Mouse (Mus musculus): ENCODE data around the gene Dpm2. TPM values are rescaled to one million over a fixed set of nuclear protein-coding genes. Genes with fewer than 3 reads are reported as not detected.

The Dpm2 gene
- polyA plus RNA-seq, 3 experiments from 2014 or later: 126 to 160 (median 144) TPM

GRCm38 (mm10) chr2:32585149-32585714, 14.6 kb downstream of the Dpm2 start:
- ATAC-seq: no peak

DNA sequence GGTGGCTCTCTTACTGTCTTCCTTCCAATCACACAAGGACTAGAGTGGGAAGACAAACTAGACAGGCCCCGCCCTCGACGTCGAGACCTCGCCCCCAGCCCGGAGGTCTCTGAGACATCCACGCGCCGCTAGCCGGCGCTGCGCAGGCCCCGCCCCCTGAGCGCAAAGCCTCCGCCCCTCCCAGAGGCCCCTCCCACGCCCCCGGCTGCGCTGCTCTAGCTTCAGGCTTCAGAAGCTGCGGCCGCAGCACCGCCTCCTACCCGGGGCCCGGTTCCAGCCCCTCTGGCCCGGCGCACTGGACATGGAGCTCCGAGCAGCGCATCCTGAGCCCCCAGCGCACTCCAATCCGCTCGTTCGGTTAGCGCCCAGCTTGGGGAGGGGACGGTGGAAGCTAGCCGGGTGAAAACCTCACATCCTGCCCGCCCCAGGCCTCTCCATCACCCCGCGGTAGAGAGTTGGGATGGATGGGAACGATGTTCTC, 16.3 kb downstream of the Dpm2 start, which contains the start of gene St6galnac4:
Gene St6galnac4 (plus strand): TSS at position 225 of the 481 bp plus-strand sequence.
- ATAC-seq: peak; percentile 82

- peak; percentile 33 for ATAC-seq
Measured at GRCm38 (mm10) chr2:32587731-32588321, 17.2 kb downstream of the Dpm2 start.

- no peak for ATAC-seq
Measured at GRCm38 (mm10) chr2:32589213-32589795, 18.6 kb downstream of the Dpm2 start.

DNA sequence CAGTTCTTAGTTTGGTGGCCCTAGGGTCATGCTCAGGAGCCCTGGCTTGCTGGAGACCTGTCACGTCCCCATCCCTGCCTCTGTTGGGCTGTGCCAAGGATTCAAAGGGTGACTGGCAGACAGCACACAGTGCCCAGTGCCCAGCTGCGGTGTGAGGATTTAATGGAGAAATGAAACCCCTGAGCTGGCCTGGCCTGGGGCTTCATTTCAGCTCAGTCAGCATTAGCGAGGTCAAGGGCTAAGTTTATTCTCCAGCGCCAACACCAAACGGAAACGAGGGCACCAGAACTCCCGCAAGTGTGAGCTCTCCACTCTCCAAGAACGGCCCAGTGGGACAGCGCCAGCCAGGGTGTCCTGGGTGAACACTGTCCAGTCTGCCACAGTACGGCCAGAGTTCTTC, 19.6 kb downstream of the Dpm2 start:
- ATAC-seq: no peak

DNA sequence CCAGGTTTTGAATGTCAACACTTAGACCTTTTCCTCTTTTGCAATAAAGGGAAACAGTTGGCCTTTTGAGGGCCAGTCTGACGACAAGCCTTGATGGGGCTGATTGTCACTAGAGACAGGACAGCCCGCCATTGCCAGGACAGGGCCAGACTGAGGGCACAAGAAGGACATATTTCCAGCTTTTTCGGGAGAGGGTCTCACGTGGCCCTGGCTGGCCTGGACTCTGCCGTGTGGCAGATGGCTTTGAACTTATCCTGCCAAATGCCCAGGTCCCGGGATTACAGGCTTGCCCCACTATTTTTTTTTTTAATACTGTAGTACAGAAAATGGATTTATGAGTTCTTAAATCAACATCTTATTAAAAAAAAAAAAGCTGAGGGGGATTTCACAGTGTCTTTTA, 20.6 kb downstream of the Dpm2 start:
- ATAC-seq: no peak

DNA sequence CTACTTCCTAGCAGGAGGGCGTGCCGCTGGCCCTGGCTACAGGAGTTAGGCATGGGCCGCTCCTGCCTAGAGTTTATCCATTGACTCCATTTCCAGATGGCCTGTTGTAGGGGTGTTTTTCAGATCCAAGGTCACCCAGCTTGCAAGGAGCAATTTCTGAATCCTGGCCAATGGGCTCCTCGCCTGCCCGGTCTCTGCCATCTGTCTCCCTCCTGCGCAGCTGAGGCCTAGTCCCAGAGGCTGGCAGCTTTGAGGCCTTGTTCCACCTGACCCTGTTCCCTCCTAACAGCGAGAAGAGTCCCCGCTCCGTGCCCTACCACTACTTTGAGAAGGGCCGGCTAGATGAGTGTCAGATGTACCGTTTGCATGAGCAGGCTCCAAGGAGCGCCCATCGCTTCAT, 26.1 kb downstream of the Dpm2 start:
- ATAC-seq: no peak

DNA sequence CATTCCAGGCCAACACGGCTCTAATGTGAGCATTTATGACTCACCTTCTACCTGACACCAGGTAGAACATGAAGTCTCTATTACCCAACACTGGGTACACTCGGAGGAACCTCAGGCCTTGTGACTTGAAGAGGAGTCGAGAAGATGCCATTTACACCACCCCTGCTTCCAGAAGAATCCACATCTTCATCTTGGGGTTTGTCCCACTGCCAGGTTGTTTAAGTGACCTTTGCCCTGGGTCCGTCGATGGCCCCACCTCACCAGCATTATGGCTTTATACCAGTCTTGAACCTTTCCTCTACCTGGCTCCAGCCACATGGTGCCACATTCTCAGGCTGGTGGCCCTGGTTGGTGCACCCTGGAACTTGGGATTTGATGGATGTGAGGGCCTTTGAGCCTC, 26.6 kb downstream of the Dpm2 start:
- ATAC-seq: no peak

- ATAC-seq: no peak
Measured at GRCm38 (mm10) chr2:32597699-32598098, 27.0 kb downstream of the Dpm2 start.

DNA sequence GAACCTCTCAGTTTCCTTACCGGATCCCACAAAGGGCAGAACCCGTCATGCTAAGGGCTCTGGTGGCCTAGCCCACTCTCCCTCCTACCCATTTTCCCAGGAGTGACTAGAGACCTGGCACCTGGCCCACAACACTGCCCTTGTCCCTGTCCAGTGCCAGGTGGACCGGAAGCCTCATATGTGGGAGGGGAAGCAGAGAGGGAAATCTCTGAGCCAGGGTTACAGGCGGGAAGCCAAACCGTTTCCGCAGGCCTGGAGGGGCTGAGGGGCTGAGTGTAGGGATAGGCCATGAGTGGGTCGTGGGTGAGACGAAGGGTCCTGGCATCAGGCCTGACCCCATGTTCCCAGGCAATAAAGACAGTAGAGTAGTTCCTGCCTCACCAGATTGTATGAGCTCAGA, 27.8 kb downstream of the Dpm2 start:
- ATAC-seq: no peak

GRCm38 (mm10) chr2:32599409-32599808, 28.8 kb downstream of the Dpm2 start, which contains the start of gene St6galnac6:
Gene St6galnac6, plus strand, starts transcription at chr2:32599709.
- ATAC-seq: no peak

DNA sequence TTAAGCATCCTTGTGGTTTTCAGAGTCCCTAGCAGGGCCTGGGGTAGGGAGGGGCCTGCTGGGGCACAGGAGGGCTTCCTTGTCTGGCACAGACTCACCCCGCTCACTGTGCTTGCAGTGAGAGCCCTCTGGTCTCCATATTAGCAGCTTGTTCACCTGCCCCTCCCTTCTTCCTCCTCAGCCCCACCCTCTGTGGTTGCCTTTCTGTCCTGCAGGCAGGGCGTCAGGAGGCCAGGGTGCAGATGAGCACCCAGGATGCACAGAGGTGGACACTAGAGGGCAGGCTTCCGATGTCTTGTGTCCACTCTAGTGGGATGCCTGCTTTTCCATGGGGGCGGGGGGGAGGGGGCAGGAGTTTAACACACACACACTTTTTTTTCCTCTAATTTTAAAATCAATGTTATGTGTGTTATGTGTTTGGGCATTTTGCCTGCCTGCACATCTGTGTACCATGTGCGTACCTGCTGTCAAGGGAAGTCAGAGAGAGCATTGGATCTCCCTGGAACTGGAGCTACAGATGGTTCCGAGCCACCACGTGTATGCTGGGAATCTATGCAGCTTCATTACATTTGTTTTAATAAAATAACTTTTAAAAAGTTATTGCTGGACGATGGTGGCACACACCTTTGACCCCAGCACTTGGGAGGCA, 30.9 kb downstream of the Dpm2 start:
- peak; percentile 58 for ATAC-seq

GRCm38 (mm10) chr2:32602600-32603054, 32.0 kb downstream of the Dpm2 start:
- ATAC-seq: peak; percentile 58

DNA sequence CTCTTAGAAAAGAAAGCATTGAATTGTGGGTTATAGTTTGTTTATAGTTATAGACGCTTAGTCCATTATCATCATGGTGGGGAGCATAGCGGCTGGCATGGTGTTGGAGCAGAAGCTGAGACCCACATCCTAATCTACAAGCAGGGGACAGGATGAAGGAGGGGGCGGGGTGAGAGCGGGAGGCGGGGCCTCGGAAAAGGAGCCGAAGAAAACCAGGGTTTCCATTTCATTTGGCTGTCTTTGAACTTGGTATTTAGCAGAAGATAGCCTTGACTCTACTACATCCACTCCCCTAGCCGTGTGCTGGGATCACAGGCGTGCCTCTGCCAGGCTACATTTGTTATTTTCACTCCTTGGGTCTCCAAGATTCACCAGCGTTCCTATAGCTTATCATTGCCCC, 34.0 kb downstream of the Dpm2 start:
- ATAC-seq: no peak

GRCm38 (mm10) chr2:32606161-32607142, 35.8 kb downstream of the Dpm2 start:
- ATAC-seq: peak; percentile 62

DNA sequence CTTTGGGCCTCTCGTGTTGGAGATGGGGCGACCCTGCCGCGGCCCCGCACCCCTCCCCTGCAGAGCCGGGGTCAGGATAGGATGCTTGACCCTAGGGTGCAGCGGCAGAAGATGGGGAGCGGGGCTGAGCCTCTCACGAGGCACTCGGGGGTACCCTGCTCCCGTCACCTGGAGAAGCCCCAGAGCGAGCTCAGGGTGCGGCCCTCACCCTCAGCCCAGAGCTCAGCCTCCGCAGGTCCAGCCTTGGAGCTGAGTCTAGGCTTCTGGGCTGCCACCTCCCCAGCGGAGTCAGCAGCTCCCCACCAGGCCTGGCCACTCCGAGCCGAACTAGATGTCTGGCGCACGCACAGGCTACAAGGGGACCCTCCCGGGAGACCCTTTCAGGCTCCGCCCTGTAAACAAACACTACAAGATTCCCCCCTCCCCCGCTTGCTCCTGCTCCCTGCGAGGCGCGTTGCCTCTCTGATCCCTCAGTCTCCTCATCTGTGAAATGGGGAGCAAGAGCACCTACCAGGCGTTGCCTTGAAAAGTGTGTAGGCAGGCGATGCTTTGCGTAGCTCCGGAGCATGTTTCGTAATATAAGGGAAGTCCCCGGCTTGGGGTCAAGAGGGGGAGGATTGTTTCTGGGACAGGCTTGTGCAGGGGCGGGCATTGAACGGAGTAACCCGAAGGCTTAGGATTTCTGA, 36.7 kb downstream of the Dpm2 start:
- ATAC-seq: peak; percentile 39

DNA sequence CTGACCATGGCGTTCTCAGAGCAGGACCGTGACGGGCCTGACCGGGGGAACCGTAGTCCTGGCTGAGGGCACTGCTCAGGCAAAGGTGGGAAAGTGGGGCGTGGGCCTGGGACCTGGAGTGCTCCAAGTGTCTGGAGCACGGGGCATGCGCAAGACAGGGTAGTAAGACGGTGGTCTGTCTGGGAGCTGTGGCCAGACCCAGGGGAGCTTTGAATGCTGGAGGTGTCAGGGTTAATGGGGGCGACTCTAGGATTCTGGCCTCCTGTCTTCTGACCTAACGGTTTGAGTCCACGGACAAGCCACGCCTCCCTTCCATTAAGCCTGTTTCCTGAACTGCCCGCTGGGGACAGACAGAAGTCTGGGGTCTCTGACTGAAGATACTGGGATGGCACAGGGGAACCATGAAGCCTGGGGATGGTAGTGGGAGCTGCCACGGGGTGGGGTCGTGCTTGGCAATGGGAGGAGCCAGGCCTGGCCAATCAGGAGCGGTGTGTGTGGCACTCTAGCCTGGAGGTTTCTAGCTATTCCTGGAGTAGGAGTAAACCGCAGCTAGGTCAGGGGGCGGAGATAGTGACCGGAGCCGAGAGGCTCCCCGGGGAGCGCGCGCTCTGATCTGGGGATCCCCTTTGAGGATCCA, 37.6 kb downstream of the Dpm2 start:
- peak; percentile 39 for ATAC-seq

- no peak for ATAC-seq
Measured at GRCm38 (mm10) chr2:32608778-32609435, 38.2 kb downstream of the Dpm2 start.

DNA sequence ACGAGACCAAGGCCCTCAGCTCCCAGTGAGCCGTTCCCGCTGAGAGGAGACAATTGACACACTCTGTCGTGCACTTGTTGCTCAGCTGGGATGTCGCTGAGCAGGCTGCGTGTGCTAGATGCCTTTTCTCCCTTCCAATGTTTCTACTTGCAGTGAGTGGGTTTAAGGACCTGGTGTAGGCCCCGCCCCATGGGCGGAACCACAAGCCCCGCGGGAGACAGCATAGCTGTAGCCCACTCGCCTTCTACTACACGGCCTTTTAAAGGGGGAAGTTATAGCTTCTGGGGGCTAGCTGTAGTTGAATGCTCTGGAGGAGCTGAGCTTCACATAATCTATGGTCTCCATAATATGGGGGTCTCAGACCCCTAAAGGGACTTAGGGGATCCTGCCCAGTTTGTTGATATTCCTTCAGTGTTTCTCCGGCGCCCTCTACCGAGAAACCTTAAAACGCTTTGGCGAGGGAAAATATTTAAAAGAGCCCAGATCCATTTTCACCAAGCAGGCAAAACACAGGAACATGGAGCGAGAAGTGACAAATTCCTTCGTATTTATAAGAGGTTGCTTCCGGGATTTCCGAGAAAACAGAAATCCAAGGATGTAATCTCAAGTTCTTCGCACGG, 40.1 kb downstream of the Dpm2 start:
- no peak for ATAC-seq

DNA sequence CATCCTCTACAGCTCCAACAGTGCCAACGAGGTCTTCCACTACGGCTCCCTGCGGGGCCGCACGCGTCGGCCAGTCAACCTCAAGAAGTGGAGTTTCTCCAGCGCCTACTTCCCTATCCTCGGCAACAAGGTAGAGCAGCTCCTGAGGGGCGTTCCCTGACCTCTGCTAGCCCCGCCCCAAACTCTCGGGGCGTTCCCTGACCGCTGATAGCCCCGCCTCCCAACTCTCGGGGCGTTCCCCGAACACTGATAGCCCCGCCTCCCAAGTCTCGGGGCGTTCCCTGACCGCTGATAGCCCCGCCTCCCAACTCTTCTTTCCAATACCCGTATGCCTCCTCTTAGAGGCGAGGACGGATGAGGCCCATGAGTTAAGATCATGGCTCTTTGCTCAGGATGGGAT, 41.6 kb downstream of the Dpm2 start:
- no peak for ATAC-seq

All from inflammation-experienced regulatory T-cells, adult 6 months (primary cell).